Mouse (Mus musculus) limb, embryonic 12.5 days (tissue): Measurements from ENCODE around the gene Pccb. TPM values are rescaled to one million over a fixed set of nuclear protein-coding genes. Genes with fewer than 3 reads are reported as not detected.

ENCODE experiments used
- polyA plus RNA-seq: library from polyadenylated mRNA; unstranded; fragments of >200 nt; fragmentation: Nextera tagmentation; extraction: Ambion mirVana; gene quantifications from 2 replicates; pipeline ENCODE4 v1.2.1, GENCODE M21; 2016

Pccb gene
- polyA plus RNA-seq, 1 experiment from 2014 or later: 21.4 TPM

Other genes with a start within 250 kb of the Pccb start
- 8.9 and 10.6 TPM in 2 replicates for gene Msl2, start 39.2 kb upstream of the Pccb start, polyA plus RNA-seq
- 13.8 and 15.8 TPM in 2 replicates for gene Ppp2r3a, start 216.9 kb upstream of the Pccb start, polyA plus RNA-seq